Mouse (Mus musculus) liver, embryonic 16.5 days (tissue): ENCODE results near the gene Slc35c2. TPM values are rescaled to one million over a fixed set of nuclear protein-coding genes. Genes with fewer than 3 reads are reported as not detected.

Experiments used
- ATAC-seq: fragments of 200-750 bp; cut with Nextera tagmentation; 2 replicates; pipeline ENCODE4 v1.8.0; 2017; ENCODE audit warnings: low read depth, mild to moderate bottlenecking, moderate number of reproducible peaks, moderate library complexity
- H3K27ac ChIP-seq: fragments of 300-500 bp; sonication (generic); 2 replicates; pipeline ENCODE4 v1.5.1; 2014; ENCODE audit warnings: mild to moderate bottlenecking, low read length
- H3K27me3 ChIP-seq: fragments of 300-500 bp; sonication (generic); 2 replicates; pipeline ENCODE4 v1.6.1; 2014; ENCODE audit warnings: low read depth, low read length, mixed read lengths; ENCODE audit not compliant: control insufficient read depth, insufficient read depth
- H3K36me3 ChIP-seq: fragments of 300-500 bp; sonication (generic); 2 replicates; pipeline ENCODE4 v1.6.1; 2014; ENCODE audit warnings: mild to moderate bottlenecking; ENCODE audit not compliant: control insufficient read depth, insufficient read depth
- H3K4me1 ChIP-seq: fragments of 300-500 bp; sonication (generic); 2 replicates; pipeline ENCODE4 v1.6.1; 2014; ENCODE audit warnings: low read depth, low read length, mixed read lengths; ENCODE audit not compliant: control insufficient read depth
- H3K4me2 ChIP-seq: fragments of 300-500 bp; sonication (generic); 2 replicates; pipeline ENCODE4 v1.6.1; 2014; ENCODE audit warnings: low read depth, low read length, mixed read lengths
- H3K4me3 ChIP-seq: fragments of 300-500 bp; sonication (generic); 2 replicates; pipeline ENCODE4 v1.5.1; 2014; ENCODE audit warnings: low read depth, mild to moderate bottlenecking, low read length
- H3K9ac ChIP-seq: fragments of 300-500 bp; sonication (generic); 2 replicates; pipeline ENCODE4 v1.6.1; 2014; ENCODE audit warnings: low read depth, low read length
- H3K9me3 ChIP-seq: fragments of 300-500 bp; sonication (generic); replicated peaks from 2 replicates; pipeline ENCODE4 v1.6.1; 2016; ENCODE audit warnings: low read length; ENCODE audit not compliant: control insufficient read depth
- WGBS: fragments of 180-500 bp; shearing (Covaris S2); extraction: QIAGEN DNeasy Blood & Tissue Kit; methylation state at CpG from one replicate; pipeline ENCODE4 v1.1.7; 2014; ENCODE audit not compliant: insufficient replicate concordance; 5-methylcytosine and 5-hydroxymethylcytosine counted together
- polyA plus RNA-seq: library from polyadenylated mRNA; unstranded; fragments of >200 nt; fragmentation: Nextera tagmentation; extraction: Ambion mirVana; gene quantifications from 2 replicates; pipeline ENCODE4 v1.2.1, GENCODE M21; 2015

The Slc35c2 gene
- polyA plus RNA-seq, 1 experiment from 2014 or later = 47.2 TPM

DNA sequence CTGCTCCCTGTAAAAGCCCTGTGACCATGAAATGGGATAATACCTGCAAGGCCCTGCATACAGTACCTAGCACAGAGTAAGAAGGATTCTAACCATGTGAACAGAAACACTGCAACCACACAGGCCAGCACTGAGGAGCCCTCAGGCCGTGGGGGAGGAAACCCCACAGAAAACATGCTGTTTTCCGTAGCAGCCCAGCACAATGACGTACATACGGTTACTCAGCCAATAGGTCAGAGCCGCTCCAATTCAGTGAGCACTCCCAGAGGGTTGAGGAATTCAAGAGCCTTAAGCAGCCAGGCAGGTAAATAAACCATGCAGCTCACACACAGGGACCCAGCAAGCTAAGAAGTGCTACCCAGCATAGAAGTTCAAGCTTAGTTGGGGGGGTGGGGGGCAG is 36.3 kb upstream of the Slc35c2 start:
- Histone ChIP-seq H3K27me3 (no peaks in the 10 kb centered on the region), H3K36me3 (no peaks in the 10 kb centered on the region), H3K27ac (no peak overlapping the region), H3K4me2 (no peak overlapping the region), H3K4me1 (peaks cover 41% of the 10 kb centered on the region), H3K4me3 (no peak overlapping the region), H3K9ac (no peak overlapping the region), H3K9me3 (no peaks in the 10 kb centered on the region)
- no peak for ATAC-seq
- 74% methylated on average over 5 of the region's 5 CpGs for WGBS

DNA sequence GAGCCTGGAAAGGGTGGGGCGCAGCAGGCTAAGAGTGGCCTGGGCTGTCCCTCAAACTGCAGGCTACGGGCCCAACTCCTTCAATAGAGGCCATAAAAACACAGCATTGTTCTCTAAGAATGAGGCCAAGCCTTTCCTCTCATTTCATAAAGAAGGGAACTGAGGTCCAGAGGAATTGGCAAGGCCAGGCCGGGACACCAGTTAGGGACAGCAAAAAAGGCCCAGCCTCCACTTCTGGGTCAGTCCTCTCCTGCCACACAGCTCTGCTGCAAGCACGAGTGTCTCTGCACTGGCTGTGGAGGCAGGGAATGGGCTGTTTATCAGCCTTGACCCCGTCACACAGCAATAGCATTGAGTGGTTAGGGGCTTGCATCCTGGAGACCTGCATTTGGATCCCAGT is 35.8 kb upstream of the Slc35c2 start:
- Histone ChIP-seq H3K9ac (no peak overlapping the region), H3K27ac (no peak overlapping the region), H3K36me3 (no peaks in the 10 kb centered on the region), H3K4me1 (peaks cover 45% of the 10 kb centered on the region), H3K9me3 (no peaks in the 10 kb centered on the region), H3K4me2 (no peak overlapping the region), H3K4me3 (no peak overlapping the region), H3K27me3 (no peaks in the 10 kb centered on the region)
- WGBS = 58% methylated on average over 5 of the region's 5 CpGs
- ATAC-seq = no peak

DNA sequence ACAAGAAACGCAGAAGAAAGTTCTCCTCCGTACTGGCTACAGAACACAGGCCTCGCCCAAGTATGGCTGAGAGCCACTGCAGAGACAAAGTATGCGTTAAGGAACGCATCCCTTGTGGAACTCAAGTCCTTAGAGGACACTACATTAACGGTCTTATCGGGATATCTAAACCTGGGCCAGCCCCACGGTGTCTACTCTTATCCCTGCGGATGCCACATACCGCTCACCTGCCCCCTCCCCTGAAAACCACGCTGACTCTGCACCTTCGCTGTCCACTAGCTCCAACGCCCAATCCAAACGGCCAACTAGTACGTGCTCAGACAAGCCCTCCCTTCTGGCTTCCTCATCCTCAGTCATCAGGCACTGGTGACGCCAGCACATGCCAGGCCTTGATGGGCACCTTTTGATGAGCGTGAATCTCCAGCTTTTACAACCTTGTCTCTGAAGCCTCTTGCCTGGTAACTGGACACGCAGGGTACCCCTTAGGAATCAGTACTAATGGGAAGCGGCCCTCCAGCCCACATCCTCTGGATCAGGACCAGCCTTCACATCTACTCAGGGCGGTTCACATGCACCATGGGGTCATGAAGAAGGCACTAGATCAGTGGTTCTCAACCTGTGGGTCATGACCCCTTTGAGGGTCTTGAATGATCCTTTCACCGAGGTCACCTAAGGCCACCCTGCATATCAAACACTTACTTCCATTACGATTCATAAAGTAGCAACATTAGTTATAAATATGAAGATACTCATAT is 34.5 kb upstream of the Slc35c2 start:
- Histone ChIP-seq H3K9ac (no peak overlapping the region), H3K27me3 (no peaks in the 10 kb centered on the region), H3K4me2 (no peak overlapping the region), H3K27ac (peak overlapping the region; percentile 74), H3K4me3 (no peak overlapping the region), H3K9me3 (no peaks in the 10 kb centered on the region), H3K36me3 (no peaks in the 10 kb centered on the region), H3K4me1 (peaks cover 55% of the 10 kb centered on the region)
- WGBS = 66% methylated on average over 22 of the region's 22 CpGs
- no peak for ATAC-seq

DNA sequence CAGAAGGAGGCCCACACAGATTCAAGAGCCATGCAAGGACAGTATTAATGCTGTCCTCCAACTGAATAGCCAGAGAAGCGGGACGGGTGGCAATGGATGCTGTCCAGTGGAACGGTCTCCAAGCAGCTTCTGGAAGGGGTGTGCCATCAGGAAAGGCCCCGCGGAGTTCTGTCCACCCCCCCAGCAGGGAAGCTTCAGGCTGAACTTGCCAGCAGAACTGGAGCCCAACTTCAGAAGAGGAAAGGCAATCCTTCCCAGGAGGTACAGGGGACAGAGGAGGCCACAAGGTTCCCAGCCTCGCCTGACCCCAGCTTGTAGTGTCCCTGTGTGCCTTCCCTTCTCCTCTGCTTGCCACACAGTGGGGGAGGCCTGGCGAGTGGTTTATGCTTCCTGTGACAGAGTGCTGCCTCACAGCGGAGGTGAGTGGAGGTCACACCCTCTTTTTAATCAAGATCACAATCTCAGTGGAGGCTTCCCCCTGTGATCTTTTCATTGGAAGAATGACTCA is 33.8 kb upstream of the Slc35c2 start:
- Histone ChIP-seq H3K36me3 (no peaks in the 10 kb centered on the region), H3K27me3 (no peaks in the 10 kb centered on the region), H3K27ac (peak overlapping the region; percentile 74), H3K9me3 (no peaks in the 10 kb centered on the region), H3K9ac (no peak overlapping the region), H3K4me3 (no peak overlapping the region), H3K4me1 (peaks cover 52% of the 10 kb centered on the region), H3K4me2 (peak overlapping the region; percentile 14)
- ATAC-seq = no peak
- 46% methylated on average over 8 of the region's 8 CpGs for WGBS

DNA sequence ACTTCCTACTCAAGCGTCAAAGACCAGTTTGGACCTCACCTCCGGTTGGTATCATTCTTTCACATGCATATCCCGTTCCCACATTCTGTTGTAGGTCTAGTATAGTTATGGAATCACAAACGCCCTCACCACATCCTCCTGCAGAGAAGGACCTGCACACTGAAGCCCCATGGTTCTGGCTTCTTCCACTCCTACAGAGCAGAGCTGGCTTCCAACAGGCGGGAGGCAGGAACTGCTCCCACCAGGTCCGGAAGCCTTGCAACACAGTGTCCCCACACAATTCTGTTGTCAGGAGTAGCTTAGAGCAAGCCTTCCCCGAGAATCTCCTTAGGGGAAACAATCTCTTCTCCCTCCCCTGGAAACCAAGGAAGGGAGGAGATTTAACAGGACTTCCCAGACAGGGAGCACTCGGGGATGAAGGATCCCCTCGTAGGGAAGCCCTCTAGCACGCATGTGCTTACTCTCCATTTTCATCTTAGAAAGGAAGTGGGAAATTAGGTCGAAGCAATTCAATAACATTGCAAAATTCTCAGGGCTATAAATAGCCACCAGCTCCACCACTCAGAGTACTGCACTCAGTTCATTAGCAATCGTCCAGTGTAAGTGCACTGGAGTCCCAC is 33.0 kb upstream of the Slc35c2 start:
- peaks cover 52% of the 10 kb centered on the region for H3K4me1 ChIP-seq
- 24% methylated on average over 12 of the region's 12 CpGs for WGBS

DNA sequence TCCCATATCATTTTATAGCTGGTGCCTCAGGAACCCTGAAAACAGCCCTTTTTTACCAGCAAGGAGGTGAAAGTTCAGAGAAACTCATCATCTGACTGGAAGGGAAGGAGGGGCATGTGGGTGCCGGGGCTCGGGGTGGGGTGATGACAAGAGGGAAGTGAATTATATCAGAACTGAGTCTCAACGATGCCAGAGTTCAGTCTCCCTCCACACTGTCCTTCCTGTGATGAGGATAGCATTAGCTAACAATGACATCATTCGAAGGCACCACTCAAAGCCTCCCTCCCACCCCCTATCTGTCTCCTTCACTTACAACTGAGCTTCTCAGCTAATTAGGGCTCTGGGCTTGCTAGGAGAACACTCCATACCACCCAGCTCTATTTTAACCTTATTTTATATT is 31.8 kb upstream of the Slc35c2 start:
- no peak overlapping the region for H3K9ac ChIP-seq
- H3K4me1 ChIP-seq = peaks cover 44% of the 10 kb centered on the region
- no peak overlapping the region for H3K4me2 ChIP-seq
- H3K4me3 ChIP-seq = no peak overlapping the region
- 29% methylated on average over 4 of the region's 4 CpGs for WGBS
- 0 out of 2 replicates have a peak, but pooled peaks cover 6% of the 10 kb centered on the region for H3K36me3 ChIP-seq
- H3K27me3 ChIP-seq = no peaks in the 10 kb centered on the region
- H3K9me3 ChIP-seq = no peaks in the 10 kb centered on the region
- peak overlapping the region; percentile 45; the same call in 1 of the 2 replicates for H3K27ac ChIP-seq
- ATAC-seq = 0 out of 2 replicates have a peak, but pooled peaks have one; percentile 4

More for the DNA sequence above, 33.0 kb upstream of the Slc35c2 start:
- ATAC-seq = peak; percentile 27; the same call in 1 of the 2 replicates
- Histone ChIP-seq H3K27ac (peak overlapping the region; percentile 43), H3K27me3 (no peaks in the 10 kb centered on the region), H3K36me3 (no peaks in the 10 kb centered on the region), H3K9me3 (no peaks in the 10 kb centered on the region), H3K4me2 (peak overlapping the region; percentile 25; the same call in 1 of the 2 replicates), H3K9ac (no peak overlapping the region), H3K4me3 (no peak overlapping the region)

DNA sequence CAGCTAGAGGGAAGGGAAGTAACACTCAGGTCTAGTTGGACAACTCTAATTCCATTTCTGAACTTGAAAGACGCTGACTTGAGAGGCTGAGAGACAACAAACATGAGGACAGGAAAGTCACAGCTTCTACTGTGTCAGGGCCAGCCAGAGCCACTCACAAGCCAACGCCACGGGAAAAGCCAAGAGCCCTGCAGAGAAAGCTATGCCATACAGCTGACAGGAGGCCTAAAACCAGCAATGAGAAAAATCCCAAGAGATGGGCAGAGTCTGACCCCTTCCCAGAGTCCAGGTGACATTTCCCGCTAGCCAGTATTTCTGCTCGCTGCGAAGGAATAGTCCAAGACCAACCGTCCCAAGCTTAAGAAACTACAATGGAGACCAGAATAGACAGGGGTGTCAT is 31.3 kb upstream of the Slc35c2 start:
- no peak for ATAC-seq
- Histone ChIP-seq H3K27ac (peak overlapping the region; percentile 45), H3K9ac (no peak overlapping the region), H3K4me2 (no peak overlapping the region), H3K27me3 (no peaks in the 10 kb centered on the region), H3K9me3 (no peaks in the 10 kb centered on the region), H3K36me3 (0 out of 2 replicates have a peak, but pooled peaks cover 6% of the 10 kb centered on the region), H3K4me3 (no peak overlapping the region), H3K4me1 (peaks cover 41% of the 10 kb centered on the region)
- 64% methylated on average over 7 of the region's 7 CpGs for WGBS

DNA sequence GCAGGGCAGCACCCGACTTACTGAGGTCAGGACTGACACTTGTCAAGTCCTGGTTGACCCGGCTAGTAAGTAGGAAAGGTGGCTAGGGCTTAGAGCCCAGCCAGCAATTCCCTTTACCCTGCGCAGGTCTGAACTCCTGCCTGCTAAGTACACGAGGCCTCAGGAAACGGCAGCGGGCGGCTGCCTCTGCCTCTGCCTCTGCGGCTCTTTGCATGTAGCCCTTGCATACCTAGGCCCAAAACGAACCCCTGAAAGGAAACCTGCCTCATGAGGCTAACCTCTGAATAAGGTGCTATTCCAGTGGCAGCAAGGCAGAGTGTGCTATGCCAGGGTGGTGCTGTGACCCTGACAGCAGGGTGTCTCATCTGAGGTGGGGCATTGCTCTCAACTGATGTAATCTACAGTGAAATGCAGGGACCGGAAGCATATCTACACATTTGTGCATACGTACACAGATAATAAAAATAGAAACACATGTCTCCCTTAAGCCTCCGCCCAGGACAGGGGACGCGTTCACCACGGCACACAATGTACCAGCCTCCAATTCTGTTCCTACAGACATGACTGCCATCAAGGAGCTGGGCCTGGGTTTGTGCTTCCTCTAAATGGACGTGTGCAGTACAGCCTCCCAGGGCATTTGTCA is 30.1 kb upstream of the Slc35c2 start:
- 22% methylated on average over 16 of the region's 16 CpGs for WGBS
- H3K9me3 ChIP-seq = no peaks in the 10 kb centered on the region
- no peak overlapping the region for H3K4me2 ChIP-seq
- no peak overlapping the region for H3K9ac ChIP-seq
- no peak overlapping the region for H3K4me3 ChIP-seq
- ATAC-seq = peak; percentile 27; the same call in 1 of the 2 replicates
- H3K4me1 ChIP-seq = peaks cover 41% of the 10 kb centered on the region
- H3K27ac ChIP-seq = peak overlapping the region; percentile 30
- 0 out of 2 replicates have a peak, but pooled peaks cover 6% of the 10 kb centered on the region for H3K36me3 ChIP-seq
- no peaks in the 10 kb centered on the region for H3K27me3 ChIP-seq
